In the genomic region with DNA sequence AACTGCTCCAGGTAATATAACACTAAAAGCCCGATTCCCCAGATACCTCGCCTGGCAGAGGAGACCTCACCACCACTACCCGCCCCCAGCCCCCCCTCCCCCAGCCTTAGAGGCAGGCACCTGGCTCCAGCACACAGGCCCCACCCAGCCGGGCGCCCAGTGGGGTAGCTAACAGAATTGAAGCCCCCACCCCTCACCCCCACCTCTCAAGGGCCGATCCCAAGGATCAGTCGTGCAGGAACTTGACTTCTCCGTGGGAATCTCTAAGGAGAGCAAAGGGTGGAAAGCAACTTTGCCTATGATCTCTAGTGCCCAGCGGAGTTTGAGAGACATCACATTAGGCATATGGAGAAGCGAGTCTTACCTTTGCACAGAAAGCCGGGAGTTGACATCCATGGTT, we compare ENCODE assay signal across 8 mouse cellular contexts. TPM values are rescaled to one million over a fixed set of nuclear protein-coding genes. Genes with fewer than 3 reads are reported as not detected.
DNase-seq lines count a peak whose midpoint lies in the region; ATAC-seq lines count a peak whose summit lies in the region.

No protein-coding gene starts in this region.

- no peaks in the 10 kb centered on the region for H3K27me3 ChIP-seq in lung, embryonic 16.5 days (ENCODE audit: control insufficient read depth, insufficient read depth, low read depth, low read length)
- H3K27me3 ChIP-seq in limb, embryonic 13.5 days, result peaks cover 28% of the 10 kb centered on the region
- H3K27me3 ChIP-seq in stomach, embryonic 14.5 days (ENCODE audit: control insufficient read depth, insufficient read depth, low read length), result no peaks in the 10 kb centered on the region

- 1% methylated on average over 11 of the region's 11 CpGs for WGBS in lung, embryonic 16.5 days
- WGBS in limb, embryonic 13.5 days, result 1% methylated on average over 11 of the region's 11 CpGs
- WGBS in stomach, embryonic 14.5 days, result 2% methylated on average over 11 of the region's 11 CpGs

- no peak overlapping the region for H3K27ac ChIP-seq in lung, embryonic 16.5 days (ENCODE audit: low read length)
- no peak overlapping the region for H3K27ac ChIP-seq in limb, embryonic 13.5 days
- H3K27ac ChIP-seq in stomach, embryonic 14.5 days (ENCODE audit: low read length), result no peak overlapping the region

- H3K9me3 ChIP-seq in lung, embryonic 16.5 days (ENCODE audit: control insufficient read depth, low read length), result no peaks in the 10 kb centered on the region
- no peaks in the 10 kb centered on the region for H3K9me3 ChIP-seq in limb, embryonic 13.5 days
- H3K9me3 ChIP-seq in stomach, embryonic 14.5 days (ENCODE audit: control insufficient read depth, low read depth, low read length), result no peaks in the 10 kb centered on the region

- no peaks in the 10 kb centered on the region for H3K36me3 ChIP-seq in lung, embryonic 16.5 days (ENCODE audit: control insufficient read depth, insufficient read depth, low read length)
- H3K36me3 ChIP-seq in limb, embryonic 13.5 days, result no peaks in the 10 kb centered on the region
- no peaks in the 10 kb centered on the region for H3K36me3 ChIP-seq in stomach, embryonic 14.5 days (ENCODE audit: control insufficient read depth, insufficient read depth, low read length)

- no peak; the same call in 1 of the 2 replicates for ATAC-seq in lung, embryonic 16.5 days (ENCODE audit: low read depth)
- ATAC-seq in limb, embryonic 13.5 days (ENCODE audit: low FRiP score, low read depth), result no peak
- ATAC-seq in stomach, embryonic 14.5 days (ENCODE audit: insufficient number of reproducible peaks, insufficient read depth, low FRiP score, low read depth), result no peak; the same call in 1 of the 2 replicates

- peak overlapping the region; percentile 74 for H3K4me2 ChIP-seq in lung, embryonic 16.5 days (ENCODE audit: low read depth, low read length)
- H3K4me2 ChIP-seq in limb, embryonic 13.5 days (replicated peaks), result peak overlapping the region; percentile 80
- peak overlapping the region; percentile 76 for H3K4me2 ChIP-seq in stomach, embryonic 14.5 days (replicated peaks; ENCODE audit: low read depth, low read length)

- peak overlapping the region; percentile 48 for H3K4me3 ChIP-seq in lung, embryonic 16.5 days (ENCODE audit: low read length)
- H3K4me3 ChIP-seq in limb, embryonic 13.5 days, result peak overlapping the region; percentile 45
- peak overlapping the region; percentile 38 for H3K4me3 ChIP-seq in stomach, embryonic 14.5 days (ENCODE audit: low read depth, low read length)

- peak; percentile 66 to 69 for DNase-seq in cerebellum, postnatal 10 days
- DNase-seq in cerebellum, adult 11-12 months, result no peak
- no peak for DNase-seq in lung, postnatal 10 days
- DNase-seq in natural killer cell, adult 2 months (ENCODE audit: low spot score in 2 of 2), result no peak
- DNase-seq in ovary, postnatal 36 days (ENCODE audit: low spot score), result no peak

- H3K4me1 ChIP-seq in lung, embryonic 16.5 days (replicated peaks; ENCODE audit: control insufficient read depth, insufficient read depth, low read length), result no peaks in the 10 kb centered on the region
- peaks cover 6% of the 10 kb centered on the region for H3K4me1 ChIP-seq in limb, embryonic 13.5 days
- H3K4me1 ChIP-seq in stomach, embryonic 14.5 days (ENCODE audit: control insufficient read depth, insufficient read depth, low read length), result no peaks in the 10 kb centered on the region

- H3K9ac ChIP-seq in lung, embryonic 16.5 days (ENCODE audit: low read length), result peak overlapping the region; percentile 8
- peak overlapping the region; percentile 57 for H3K9ac ChIP-seq in limb, embryonic 13.5 days
- H3K9ac ChIP-seq in stomach, embryonic 14.5 days (replicated peaks; ENCODE audit: low read depth, low read length), result peak overlapping the region; percentile 33; the same call in 1 of the 2 replicates

RNA-seq across cellular contexts. Expression of gene Sphkap, which starts 0.4 kb away (rescaled TPM):
- polyA plus RNA-seq in lung, embryonic 16.5 days (2015; fragmentation: Nextera tagmentation; extraction: Ambion mirVana), result 0.62 and 1.1 TPM in 2 replicates
- polyA plus RNA-seq in limb, embryonic 13.5 days (2015; fragmentation: Nextera tagmentation; extraction: Ambion mirVana), result 1.1 TPM in 2 replicates
- 1.7 and 3.2 TPM in 2 replicates for polyA plus RNA-seq in stomach, embryonic 14.5 days (2014; fragmentation: Nextera tagmentation; extraction: Ambion mirVana)

Comparison
In these comparisons a context has a peak if more than half of its experiments do, and no peak if none do; other contexts are left out.
1. DNase-seq: peak in cerebellum, postnatal 10 days (2 of 2); none in cerebellum, adult 11-12 months (single experiment), lung, postnatal 10 days (single experiment), natural killer cell, adult 2 months (0 of 2) and ovary, postnatal 36 days (single experiment).
2. Peak in every context shown above with its lines, with median percentiles within 50 percentile points of each other: H3K4me2 ChIP-seq, H3K4me3 ChIP-seq and H3K9ac ChIP-seq.